Mouse (Mus musculus) forebrain, embryonic 13.5 days (tissue): ENCODE measurements around the gene 4930519P11Rik. TPM values are rescaled to one million over a fixed set of nuclear protein-coding genes. Genes with fewer than 3 reads are reported as not detected.

Experiments used
- ATAC-seq: fragments of 200-750 bp; cut with Nextera tagmentation; 2 replicates; pipeline ENCODE4 v1.8.0; 2017
- H3K27ac ChIP-seq: fragments of 300-500 bp; sonication (generic); 2 replicates; pipeline ENCODE4 v1.5.1; 2015; ENCODE audit warnings: inconsistent platforms, mild to moderate bottlenecking, moderate library complexity
- H3K27me3 ChIP-seq: fragments of 300-500 bp; sonication (generic); 2 replicates; pipeline ENCODE4 v1.6.1; 2015; ENCODE audit warnings: mild to moderate bottlenecking, inconsistent platforms
- H3K36me3 ChIP-seq: fragments of 300-500 bp; sonication (generic); 2 replicates; pipeline ENCODE4 v1.6.1; 2015; ENCODE audit warnings: mild to moderate bottlenecking, inconsistent platforms; ENCODE audit not compliant: poor library complexity, severe bottlenecking
- H3K4me1 ChIP-seq: fragments of 300-500 bp; sonication (generic); 2 replicates; pipeline ENCODE4 v1.6.1; 2015; ENCODE audit warnings: inconsistent platforms
- H3K4me2 ChIP-seq: fragments of 300-500 bp; sonication (generic); 2 replicates; pipeline ENCODE4 v1.6.1; 2015; ENCODE audit warnings: inconsistent platforms, mild to moderate bottlenecking, moderate library complexity
- H3K4me3 ChIP-seq: fragments of 300-500 bp; sonication (generic); 2 replicates; pipeline ENCODE4 v1.5.1; 2015; ENCODE audit warnings: mild to moderate bottlenecking, inconsistent platforms
- H3K9ac ChIP-seq: fragments of 300-500 bp; sonication (generic); 2 replicates; pipeline ENCODE4 v1.6.1; 2015; ENCODE audit warnings: mild to moderate bottlenecking, inconsistent platforms
- H3K9me3 ChIP-seq: fragments of 300-500 bp; sonication (generic); replicated peaks from 2 replicates; pipeline ENCODE4 v1.6.1; 2016; ENCODE audit warnings: inconsistent platforms
- WGBS: fragments of 180-500 bp; shearing (Covaris S2); methylation state at CpG from one replicate; pipeline ENCODE4 v1.1.7; 2015; 5-methylcytosine and 5-hydroxymethylcytosine counted together
- polyA plus RNA-seq: library from polyadenylated mRNA; unstranded; fragments of >200 nt; fragmentation: Nextera tagmentation; extraction: Ambion mirVana; gene quantifications from 2 replicates; pipeline ENCODE4 v1.2.1, GENCODE M21; 2015

4930519P11Rik gene
- polyA plus RNA-seq, 1 experiment from 2014 or later = 0.88 TPM

- Histone ChIP-seq H3K4me2 (no peak overlapping the region), H3K9me3 (no peaks in the 10 kb centered on the region), H3K27me3 (no peaks in the 10 kb centered on the region), H3K4me3 (no peak overlapping the region), H3K36me3 (no peaks in the 10 kb centered on the region), H3K27ac (no peak overlapping the region), H3K4me1 (peaks cover 38% of the 10 kb centered on the region), H3K9ac (no peak overlapping the region)
- no peak for ATAC-seq
- 78% methylated on average over 3 of the region's 3 CpGs for WGBS
Measured at GRCm38 (mm10) chr2:154572996-154573395, 40.2 kb downstream of the 4930519P11Rik start.

- WGBS = 89% methylated on average over 8 of the region's 8 CpGs
- H3K4me1 ChIP-seq = peaks cover 38% of the 10 kb centered on the region
- no peak overlapping the region for H3K4me3 ChIP-seq
- no peak for ATAC-seq
- H3K27ac ChIP-seq = no peak overlapping the region
- H3K36me3 ChIP-seq = no peaks in the 10 kb centered on the region
- no peak overlapping the region for H3K9ac ChIP-seq
- no peaks in the 10 kb centered on the region for H3K9me3 ChIP-seq
- H3K4me2 ChIP-seq = no peak overlapping the region
- no peaks in the 10 kb centered on the region for H3K27me3 ChIP-seq
Measured at GRCm38 (mm10) chr2:154571976-154572375, 41.3 kb downstream of the 4930519P11Rik start.

- H3K9ac ChIP-seq = no peak overlapping the region
- H3K4me2 ChIP-seq = no peak overlapping the region
- H3K36me3 ChIP-seq = no peaks in the 10 kb centered on the region
- no peak overlapping the region for H3K4me3 ChIP-seq
- ATAC-seq = no peak
- WGBS = 82% methylated on average over 4 of the region's 4 CpGs
- H3K4me1 ChIP-seq = peaks cover 39% of the 10 kb centered on the region
- no peaks in the 10 kb centered on the region for H3K9me3 ChIP-seq
- no peaks in the 10 kb centered on the region for H3K27me3 ChIP-seq
- H3K27ac ChIP-seq = no peak overlapping the region
Measured at GRCm38 (mm10) chr2:154571266-154571665, 42.0 kb downstream of the 4930519P11Rik start.

GRCm38 (mm10) chr2:154570666-154571065, 42.6 kb downstream of the 4930519P11Rik start:
- H3K9me3 ChIP-seq = no peaks in the 10 kb centered on the region
- H3K4me3 ChIP-seq = no peak overlapping the region
- no peaks in the 10 kb centered on the region for H3K36me3 ChIP-seq
- no peak for ATAC-seq
- H3K4me1 ChIP-seq = peaks cover 45% of the 10 kb centered on the region
- H3K27me3 ChIP-seq = no peaks in the 10 kb centered on the region
- peak overlapping the region; percentile 80 for H3K4me2 ChIP-seq
- peak overlapping the region; percentile 62; the same call in 1 of the 2 replicates for H3K9ac ChIP-seq
- WGBS = 67% methylated on average over 4 of the region's 4 CpGs
- no peak overlapping the region for H3K27ac ChIP-seq

GRCm38 (mm10) chr2:154569836-154570286, 43.4 kb downstream of the 4930519P11Rik start, which contains the start of gene E2f1:
E2f1 (minus strand) TSS chr2:154569892.
- Histone ChIP-seq H3K4me1 (peaks cover 53% of the 10 kb centered on the region), H3K4me3 (peak within 1 kb of the TSS; percentile 83)
- peak; percentile 98 for ATAC-seq

GRCm38 (mm10) chr2:154569071-154569748, 44.0 kb downstream of the 4930519P11Rik start:
- Histone ChIP-seq H3K9ac (peak overlapping the region; percentile 79), H3K9me3 (no peaks in the 10 kb centered on the region), H3K4me2 (peak overlapping the region; percentile 80), H3K27me3 (no peaks in the 10 kb centered on the region), H3K27ac (peak overlapping the region; percentile 90), H3K36me3 (peaks cover 6% of the 10 kb centered on the region), H3K4me1 (peaks cover 54% of the 10 kb centered on the region), H3K4me3 (peak overlapping the region; percentile 83)
- ATAC-seq = peak; percentile 75
- under 1% methylated on average over 58 of the region's 70 CpGs for WGBS

More at GRCm38 (mm10) chr2:154569836-154570286, 43.4 kb downstream of the 4930519P11Rik start, which contains the start of gene E2f1:
- Histone ChIP-seq H3K9ac (peak within 1 kb of the TSS; percentile 79), H3K4me2 (peak within 1 kb of the TSS; percentile 80), H3K9me3 (no peaks in the 10 kb centered on the region), H3K27me3 (no peaks in the 10 kb centered on the region), H3K27ac (peak within 1 kb of the TSS; percentile 90), H3K36me3 (no peaks in the 10 kb centered on the region)
- 1% methylated on average over 41 of the region's 44 CpGs for WGBS

GRCm38 (mm10) chr2:154568329-154569070, 44.7 kb downstream of the 4930519P11Rik start:
- ATAC-seq = peak; percentile 11; the same call in 1 of the 2 replicates

GRCm38 (mm10) chr2:154567766-154568165, 45.5 kb downstream of the 4930519P11Rik start:
- ATAC-seq = no peak
- peak overlapping the region; percentile 83 for H3K4me3 ChIP-seq
- no peaks in the 10 kb centered on the region for H3K9me3 ChIP-seq
- no peaks in the 10 kb centered on the region for H3K27me3 ChIP-seq
- peak overlapping the region; percentile 80 for H3K4me2 ChIP-seq
- WGBS = 66% methylated on average over 2 of the region's 2 CpGs
- peaks cover 21% of the 10 kb centered on the region for H3K36me3 ChIP-seq
- peaks cover 53% of the 10 kb centered on the region for H3K4me1 ChIP-seq
- H3K9ac ChIP-seq = peak overlapping the region; percentile 79
- H3K27ac ChIP-seq = peak overlapping the region; percentile 90

More at GRCm38 (mm10) chr2:154568329-154569070, 44.7 kb downstream of the 4930519P11Rik start:
- peak overlapping the region; percentile 80 for H3K4me2 ChIP-seq
- H3K36me3 ChIP-seq = peaks cover 13% of the 10 kb centered on the region
- 7% methylated on average over 10 of the region's 10 CpGs for WGBS
- H3K4me1 ChIP-seq = peaks cover 53% of the 10 kb centered on the region
- H3K9ac ChIP-seq = peak overlapping the region; percentile 79
- peak overlapping the region; percentile 90 for H3K27ac ChIP-seq
- peak overlapping the region; percentile 83 for H3K4me3 ChIP-seq
- no peaks in the 10 kb centered on the region for H3K9me3 ChIP-seq
- H3K27me3 ChIP-seq = no peaks in the 10 kb centered on the region

- Histone ChIP-seq H3K36me3 (peaks cover 28% of the 10 kb centered on the region), H3K27ac (peak overlapping the region; percentile 73; the same call in 1 of the 2 replicates), H3K27me3 (no peaks in the 10 kb centered on the region), H3K4me1 (peaks cover 53% of the 10 kb centered on the region), H3K4me3 (no peak overlapping the region), H3K9ac (peak overlapping the region; percentile 40; the same call in 1 of the 2 replicates), H3K4me2 (peak overlapping the region; percentile 80), H3K9me3 (no peaks in the 10 kb centered on the region)
- WGBS = 54% methylated on average over 8 of the region's 8 CpGs
- ATAC-seq = no peak
Measured at GRCm38 (mm10) chr2:154566641-154567040, 46.6 kb downstream of the 4930519P11Rik start.

GRCm38 (mm10) chr2:154565562-154565961, 47.7 kb downstream of the 4930519P11Rik start:
- Histone ChIP-seq H3K27ac (peak overlapping the region; percentile 73), H3K9me3 (no peaks in the 10 kb centered on the region), H3K36me3 (peaks cover 38% of the 10 kb centered on the region), H3K4me1 (peaks cover 51% of the 10 kb centered on the region), H3K27me3 (no peaks in the 10 kb centered on the region), H3K4me3 (no peak overlapping the region), H3K9ac (peak overlapping the region; percentile 45), H3K4me2 (peak overlapping the region; percentile 16)
- ATAC-seq = no peak
- 66% methylated on average over 3 of the region's 3 CpGs for WGBS

GRCm38 (mm10) chr2:154563612-154564170, 49.5 kb downstream of the 4930519P11Rik start:
- H3K27ac ChIP-seq = peak overlapping the region; percentile 6; the same call in 1 of the 2 replicates
- peaks cover 51% of the 10 kb centered on the region for H3K4me1 ChIP-seq
- ATAC-seq = no peak
- H3K9me3 ChIP-seq = no peaks in the 10 kb centered on the region
- no peak overlapping the region for H3K9ac ChIP-seq
- H3K4me2 ChIP-seq = no peak overlapping the region
- H3K27me3 ChIP-seq = no peaks in the 10 kb centered on the region
- no peak overlapping the region for H3K4me3 ChIP-seq
- WGBS = 92% methylated on average over 21 of the region's 22 CpGs
- peaks cover 41% of the 10 kb centered on the region for H3K36me3 ChIP-seq
